7 mouse cellular contexts compared by ENCODE assay signal in genomic region chr2:75781078-75781477, GRCm38 (mm10). TPM values are rescaled to one million over a fixed set of nuclear protein-coding genes. Genes with fewer than 3 reads are reported as not detected.
A peak's percentile ranks its signal among the peaks of the same experiment; 100 is the strongest.
DNase-seq lines count a peak whose midpoint lies in the region; ATAC-seq and TF ChIP-seq lines count a peak whose summit lies in the region.

No protein-coding gene starts in this region.

- H3K79me2 ChIP-seq in macrophage (ENCODE audit: inconsistent target) = peaks cover 29% of the 10 kb centered on the region; the same call in 1 of the 2 replicates

- no peak overlapping the region for H3K4me3 ChIP-seq in spleen, adult 2 months (ENCODE audit: extremely low read depth, insufficient read depth, insufficient read length)
- H3K4me3 ChIP-seq in forebrain, embryonic 10.5 days = no peak overlapping the region
- no peak overlapping the region for H3K4me3 ChIP-seq in macrophage (ENCODE audit: inconsistent target)
- no peak overlapping the region for H3K4me3 ChIP-seq in stomach, embryonic 15.5 days (replicated peaks)

- ATAC-seq in stomach, embryonic 15.5 days (ENCODE audit: insufficient read depth, low FRiP score, low read depth) = 0 out of 2 replicates have a peak, but pooled peaks have one; percentile 37

- no peak overlapping the region for H3K27ac ChIP-seq in spleen, adult 2 months (ENCODE audit: insufficient read depth, low read length)
- 0 out of 2 replicates have a peak overlapping the region, but pooled peaks have one; percentile 35 for H3K27ac ChIP-seq in forebrain, embryonic 10.5 days
- H3K27ac ChIP-seq in macrophage = peak overlapping the region; percentile 24
- H3K27ac ChIP-seq in stomach, embryonic 15.5 days = peak overlapping the region; percentile 69

- no peaks in the 10 kb centered on the region for H3K27me3 ChIP-seq in spleen, adult 2 months (ENCODE audit: control insufficient read depth, insufficient read depth, low read length)
- no peaks in the 10 kb centered on the region for H3K27me3 ChIP-seq in forebrain, embryonic 10.5 days (ENCODE audit: poor library complexity, severe bottlenecking)
- H3K27me3 ChIP-seq in stomach, embryonic 15.5 days (replicated peaks) = no peaks in the 10 kb centered on the region

- DNase-seq in spleen, adult 2 months (ENCODE audit: low read depth in 1 of 2, low spot score in 2 of 2) = peak in 1 of 2 experiments; percentile 53
- DNase-seq in spleen, postnatal 14 days (ENCODE audit: low spot score in 2 of 2) = no peak
- peak; percentile 86 for DNase-seq in brain, embryonic 14.5 days (ENCODE audit: low read depth)
- peak; percentile 47 for DNase-seq in forebrain, embryonic 10.5 days (ENCODE audit: extremely low spot score, low spot score)
- DNase-seq in kidney, adult 9 months = peak; percentile 71

- no peak for TF ChIP-seq POLR2A in spleen, adult 2 months (IDR thresholded peaks at IDR 0.05; ENCODE audit: low read depth, low read length)
- TF ChIP-seq POLR2A in brain, embryonic 14.5 days (IDR thresholded peaks at IDR 0.05; ENCODE audit: borderline replicate concordance, extremely low read depth, insufficient read depth, insufficient read length, poor library complexity, severe bottlenecking) = no peak

- peak; percentile 34; the same call in 1 of the 2 replicates for TF ChIP-seq CTCF in spleen, adult 2 months (IDR thresholded peaks at IDR 0.05; ENCODE audit: extremely low read depth, insufficient read depth, insufficient read length, insufficient replicate concordance)
- TF ChIP-seq CTCF in brain, embryonic 14.5 days (IDR thresholded peaks at IDR 0.05; ENCODE audit: borderline replicate concordance, extremely low read depth, insufficient read depth, insufficient read length) = peak; percentile 53; the same call in 1 of the 2 replicates

- peaks cover 5% of the 10 kb centered on the region; the same call in 1 of the 2 replicates for H3K4me1 ChIP-seq in spleen, adult 2 months (ENCODE audit: control insufficient read depth, insufficient read depth, insufficient read length)
- H3K4me1 ChIP-seq in forebrain, embryonic 10.5 days = peaks cover 31% of the 10 kb centered on the region
- H3K4me1 ChIP-seq in stomach, embryonic 15.5 days = peaks cover 15% of the 10 kb centered on the region; the same call in 1 of the 2 replicates

- WGBS in spleen, adult 2 months = 0% methylated on average over 3 of the region's 3 CpGs
- WGBS in forebrain, embryonic 10.5 days = under 1% methylated on average over 3 of the region's 3 CpGs
- 2% methylated on average over 3 of the region's 3 CpGs for WGBS in macrophage (ENCODE audit: missing documents)
- under 1% methylated on average over 3 of the region's 3 CpGs for WGBS in stomach, embryonic 15.5 days

- H3K9me3 ChIP-seq in forebrain, embryonic 10.5 days = no peaks in the 10 kb centered on the region
- no peaks in the 10 kb centered on the region for H3K9me3 ChIP-seq in stomach, embryonic 15.5 days

- H3K9ac ChIP-seq in stomach, embryonic 15.5 days = no peak overlapping the region

- no peak overlapping the region for H3K4me2 ChIP-seq in stomach, embryonic 15.5 days

- H3K36me3 ChIP-seq in spleen, adult 2 months (ENCODE audit: control insufficient read depth, insufficient read depth, low read length) = no peaks in the 10 kb centered on the region
- H3K36me3 ChIP-seq in forebrain, embryonic 10.5 days (replicated peaks) = no peaks in the 10 kb centered on the region
- H3K36me3 ChIP-seq in macrophage (ENCODE audit: inconsistent target) = no peaks in the 10 kb centered on the region
- no peaks in the 10 kb centered on the region for H3K36me3 ChIP-seq in stomach, embryonic 15.5 days

RNA-seq across cellular contexts. Expression of gene Agps, which starts 50.9 kb away (rescaled TPM):
- 3.5 and 5.1 TPM in 2 replicates for polyA plus RNA-seq in spleen, adult 2 months (2012; rRNA removed)
- 17.5 and 21.5 TPM in 2 replicates for polyA plus RNA-seq in brain, embryonic 14.5 days (2012; rRNA removed)
- 41.4 and 43.4 TPM in 2 replicates for polyA plus RNA-seq in forebrain, embryonic 10.5 days (2016; fragmentation: Nextera tagmentation; extraction: Ambion mirVana)
- 100 to 1,000 TPM in 19 of 26 experiments, 10 to 100 TPM in 7; 62.0 to 236 (median 168) TPM for total RNA-seq in macrophage (2018; cell fraction: chromatin; rRNA removed)
- total RNA-seq in macrophage (2018; cell fraction: cytosol; rRNA removed) = 10 to 100 TPM; 32.4 to 57.4 (median 42.8) TPM
- 100 to 1,000 TPM in 4 of 26 experiments, 10 to 100 TPM in 22; 27.5 to 131 (median 71.2) TPM for total RNA-seq in macrophage (2018; cell fraction: nucleus; rRNA removed)
- polyA plus RNA-seq in macrophage (2018) = 22.4 to 47.5 TPM (median 23.5 TPM) in 3 replicates
- polyA plus RNA-seq in stomach, embryonic 15.5 days (2015; fragmentation: Nextera tagmentation; extraction: Ambion mirVana) = 29.8 and 35.5 TPM in 2 replicates

Comparison
In these comparisons a context has a peak if more than half of its experiments do, and no peak if none do; other contexts are left out.
1. DNase-seq: peak in brain, embryonic 14.5 days (single experiment), forebrain, embryonic 10.5 days (single experiment) and kidney, adult 9 months (single experiment); none in spleen, postnatal 14 days (0 of 2).